Mouse (Mus musculus) kidney, postnatal 0 days (tissue): ENCODE results near the gene Tmem52. TPM values are rescaled to one million over a fixed set of nuclear protein-coding genes. Genes with fewer than 3 reads are reported as not detected.

Source experiments
- ATAC-seq: fragments of 200-750 bp; cut with Nextera tagmentation; replicated peaks from 2 replicates; pipeline ENCODE4 v1.8.0; 2017; ENCODE audit warnings: low read depth, moderate number of reproducible peaks, moderate TSS enrichment, moderate library complexity; ENCODE audit not compliant: low FRiP score
- DNase-seq: peaks from one replicate; pipeline ENCODE4 v3.0.0-alpha.2; 2016; ENCODE audit warnings: low spot score
- H3K27ac ChIP-seq: fragments of 300-500 bp; sonication (generic); 2 replicates; pipeline ENCODE4 v1.5.1; 2014; ENCODE audit warnings: mild to moderate bottlenecking
- H3K27me3 ChIP-seq: fragments of 300-500 bp; sonication (generic); 2 replicates; pipeline ENCODE4 v1.6.1; 2014; ENCODE audit warnings: low read length, mixed read lengths; ENCODE audit not compliant: insufficient read depth
- H3K36me3 ChIP-seq: fragments of 300-500 bp; sonication (generic); 2 replicates; pipeline ENCODE4 v1.6.1; 2014; ENCODE audit warnings: low read length, mixed read lengths; ENCODE audit not compliant: insufficient read depth
- H3K4me1 ChIP-seq: fragments of 300-500 bp; sonication (generic); replicated peaks from 2 replicates; pipeline ENCODE4 v1.6.1; 2014; ENCODE audit warnings: antibody characterized with exemption, low read length, mixed read lengths; ENCODE audit not compliant: insufficient read depth
- H3K4me2 ChIP-seq: fragments of 300-500 bp; sonication (generic); 2 replicates; pipeline ENCODE4 v1.6.1; 2014; ENCODE audit warnings: mild to moderate bottlenecking, low read length, moderate library complexity, mixed read lengths
- H3K4me3 ChIP-seq: fragments of 300-500 bp; sonication (generic); replicated peaks from 2 replicates; pipeline ENCODE4 v1.5.1; 2014; ENCODE audit warnings: low read depth, low read length
- H3K9ac ChIP-seq: fragments of 300-500 bp; sonication (generic); 2 replicates; pipeline ENCODE4 v1.6.1; 2014; ENCODE audit warnings: low read depth, low read length
- H3K9me3 ChIP-seq: fragments of 300-500 bp; sonication (generic); replicated peaks from 2 replicates; pipeline ENCODE4 v1.6.1; 2016; ENCODE audit warnings: low read length, inconsistent platforms, mixed read lengths
- CTCF ChIP-seq: IDR thresholded peaks from 2 replicates; pipeline ENCODE4 v1.5.1; 2016; ENCODE audit warnings: antibody characterized with exemption, low read depth, mild to moderate bottlenecking, moderate library complexity
- WGBS: fragments of 180-500 bp; shearing (Covaris S2); extraction: QIAGEN DNeasy Blood & Tissue Kit; methylation state at CpG from one replicate; pipeline ENCODE4 v1.1.7; 2014; 5-methylcytosine and 5-hydroxymethylcytosine counted together
- polyA plus RNA-seq: library from polyadenylated mRNA; unstranded; fragments of >200 nt; fragmentation: Nextera tagmentation; extraction: Ambion mirVana; gene quantifications from 2 replicates; pipeline ENCODE4 v1.2.1, GENCODE M21; 2015

Tmem52 gene
- polyA plus RNA-seq, 1 experiment from 2014 or later, result 6.5 TPM

GRCm38 (mm10) chr4:155429202-155429601, 39.7 kb upstream of the Tmem52 start:
- TF ChIP-seq CTCF, result no peak
- no peaks in the 10 kb centered on the region for H3K9me3 ChIP-seq

DNA sequence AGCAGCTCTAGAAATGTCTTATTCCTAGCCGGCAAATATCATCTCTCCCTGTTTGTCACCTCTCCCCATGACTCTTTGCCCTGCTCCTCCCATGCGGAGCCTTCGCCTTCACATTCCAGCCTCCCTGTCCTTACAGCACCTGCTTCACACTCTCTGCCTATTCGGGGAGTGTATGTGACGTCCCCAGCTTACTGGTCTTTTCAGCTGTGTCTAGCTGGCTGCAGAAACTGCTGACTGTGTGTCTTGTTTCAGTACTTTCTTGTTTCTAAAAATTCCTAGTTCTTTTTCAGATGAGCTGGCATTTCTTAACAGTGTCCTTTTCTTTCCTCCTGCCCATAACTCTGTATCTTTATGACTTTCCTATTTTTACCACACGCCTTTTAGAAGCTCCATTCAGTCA, 36.6 kb upstream of the Tmem52 start:
- no peak overlapping the region for H3K4me2 ChIP-seq
- no peaks in the 10 kb centered on the region for H3K4me1 ChIP-seq
- H3K36me3 ChIP-seq, result no peaks in the 10 kb centered on the region
- no peaks in the 10 kb centered on the region for H3K27me3 ChIP-seq
- 84% methylated on average over 6 of the region's 6 CpGs for WGBS
- no peak for DNase-seq
- ATAC-seq, result no peak
- H3K4me3 ChIP-seq, result no peak overlapping the region
- H3K9ac ChIP-seq, result no peak overlapping the region
- no peak overlapping the region for H3K27ac ChIP-seq
- H3K9me3 ChIP-seq, result no peaks in the 10 kb centered on the region
- TF ChIP-seq CTCF, result no peak

More at GRCm38 (mm10) chr4:155429202-155429601, 39.7 kb upstream of the Tmem52 start:
- DNase-seq (no peak), ATAC-seq (no peak)
- Histone ChIP-seq H3K36me3 (no peaks in the 10 kb centered on the region), H3K9ac (no peak overlapping the region), H3K4me3 (no peak overlapping the region), H3K4me2 (no peak overlapping the region), H3K27me3 (no peaks in the 10 kb centered on the region), H3K27ac (no peak overlapping the region), H3K4me1 (no peaks in the 10 kb centered on the region)
- 80% methylated on average over 3 of the region's 3 CpGs for WGBS

GRCm38 (mm10) chr4:155433993-155434392, 34.9 kb upstream of the Tmem52 start:
- H3K4me2 ChIP-seq, result no peak overlapping the region
- H3K36me3 ChIP-seq, result no peaks in the 10 kb centered on the region
- H3K27ac ChIP-seq, result no peak overlapping the region
- TF ChIP-seq CTCF, result no peak
- no peak for ATAC-seq
- 55% methylated on average over 5 of the region's 5 CpGs for WGBS
- no peak overlapping the region for H3K9ac ChIP-seq
- DNase-seq, result no peak
- no peak overlapping the region for H3K4me3 ChIP-seq
- H3K9me3 ChIP-seq, result no peaks in the 10 kb centered on the region
- H3K4me1 ChIP-seq, result no peaks in the 10 kb centered on the region
- H3K27me3 ChIP-seq, result no peaks in the 10 kb centered on the region

DNA sequence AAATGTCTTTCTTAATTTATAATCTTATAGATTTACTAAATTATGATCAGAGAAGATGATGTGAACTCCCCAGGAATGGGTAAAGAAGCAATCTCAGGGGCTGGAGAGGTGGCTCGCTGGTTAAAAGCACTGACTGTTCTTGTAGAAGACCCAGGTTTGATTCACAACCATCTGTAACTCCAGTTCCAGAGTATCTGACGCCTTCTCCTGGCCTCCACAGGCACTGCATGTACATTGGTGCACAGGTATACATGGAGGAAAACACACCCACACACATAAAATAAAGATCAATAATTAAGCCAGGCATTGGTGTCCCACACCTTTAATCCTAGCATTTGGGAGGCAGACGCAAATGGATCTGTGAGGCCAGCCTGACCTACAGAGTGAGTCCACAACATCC, 26.1 kb upstream of the Tmem52 start:
- H3K4me3 ChIP-seq, result no peak overlapping the region
- no peak overlapping the region for H3K4me2 ChIP-seq
- DNase-seq, result no peak
- no peaks in the 10 kb centered on the region for H3K9me3 ChIP-seq
- H3K27me3 ChIP-seq, result no peaks in the 10 kb centered on the region
- H3K4me1 ChIP-seq, result no peaks in the 10 kb centered on the region
- 69% methylated on average over 3 of the region's 3 CpGs for WGBS
- H3K36me3 ChIP-seq, result no peaks in the 10 kb centered on the region
- H3K9ac ChIP-seq, result no peak overlapping the region
- H3K27ac ChIP-seq, result no peak overlapping the region
- no peak for ATAC-seq
- TF ChIP-seq CTCF, result no peak

- 33% methylated on average over 10 of the region's 10 CpGs for WGBS
- TF ChIP-seq CTCF, result no peak
- no peak for ATAC-seq
Measured at GRCm38 (mm10) chr4:155451597-155451996, 17.3 kb upstream of the Tmem52 start.

GRCm38 (mm10) chr4:155458575-155458974, 10.3 kb upstream of the Tmem52 start:
- Histone ChIP-seq H3K9me3 (no peaks in the 10 kb centered on the region), H3K27ac (no peak overlapping the region), H3K27me3 (no peaks in the 10 kb centered on the region), H3K36me3 (no peaks in the 10 kb centered on the region), H3K9ac (no peak overlapping the region), H3K4me2 (no peak overlapping the region), H3K4me3 (no peak overlapping the region), H3K4me1 (no peaks in the 10 kb centered on the region)
- DNase-seq (no peak), ATAC-seq (no peak)
- TF ChIP-seq CTCF, result no peak
- WGBS, result 79% methylated on average over 5 of the region's 5 CpGs

More at GRCm38 (mm10) chr4:155451597-155451996, 17.3 kb upstream of the Tmem52 start:
- H3K36me3 ChIP-seq, result no peaks in the 10 kb centered on the region
- no peak overlapping the region for H3K27ac ChIP-seq
- H3K27me3 ChIP-seq, result no peaks in the 10 kb centered on the region
- H3K4me3 ChIP-seq, result no peak overlapping the region
- no peaks in the 10 kb centered on the region for H3K9me3 ChIP-seq
- no peak overlapping the region for H3K9ac ChIP-seq
- H3K4me2 ChIP-seq, result no peak overlapping the region
- no peak for DNase-seq
- H3K4me1 ChIP-seq, result no peaks in the 10 kb centered on the region

- Histone ChIP-seq H3K9ac (no peak overlapping the region), H3K4me3 (no peak overlapping the region), H3K27me3 (no peaks in the 10 kb centered on the region), H3K4me2 (no peak overlapping the region), H3K36me3 (no peaks in the 10 kb centered on the region), H3K9me3 (no peaks in the 10 kb centered on the region), H3K27ac (no peak overlapping the region), H3K4me1 (no peaks in the 10 kb centered on the region)
- 58% methylated on average over 13 of the region's 13 CpGs for WGBS
- ATAC-seq (no peak), DNase-seq (no peak)
- TF ChIP-seq CTCF, result no peak
Measured at GRCm38 (mm10) chr4:155463050-155463449, 5.9 kb upstream of the Tmem52 start.
